Mouse (Mus musculus) forebrain, embryonic 15.5 days (tissue): ENCODE measurements at regions not wholly inside any gene's neighbourhood (a gene's known extent, or its start where the extent isn't known, plus 50 kb on each side); places are given as distances from the start of the nearest gene placed in this dataset.
A peak's percentile ranks its signal among the peaks of the same experiment; 100 is the strongest.
"Not testable (repeated sequence)": the region's sequence is repeated elsewhere in the genome, so short reads cannot be mapped to it uniquely, and the experiment has no call there.

Experiments used
- ATAC-seq: fragments of 200-750 bp; cut with Nextera tagmentation; replicated peaks from 2 replicates; pipeline ENCODE4 v1.8.0; 2017; ENCODE audit warnings: mild to moderate bottlenecking, moderate TSS enrichment, moderate library complexity
- H3K27ac ChIP-seq: fragments of 300-500 bp; sonication (generic); replicated peaks from 2 replicates; pipeline ENCODE4 v1.5.1; 2015; ENCODE audit warnings: mild to moderate bottlenecking, inconsistent platforms
- H3K27me3 ChIP-seq: fragments of 300-500 bp; sonication (generic); 2 replicates; pipeline ENCODE4 v1.6.1; 2015; ENCODE audit warnings: inconsistent platforms
- H3K36me3 ChIP-seq: fragments of 300-500 bp; sonication (generic); 2 replicates; pipeline ENCODE4 v1.6.1; 2015; ENCODE audit warnings: mild to moderate bottlenecking, inconsistent platforms
- H3K4me1 ChIP-seq: fragments of 300-500 bp; sonication (generic); 2 replicates; pipeline ENCODE4 v1.6.1; 2015; ENCODE audit warnings: inconsistent platforms
- H3K4me2 ChIP-seq: fragments of 300-500 bp; sonication (generic); replicated peaks from 2 replicates; pipeline ENCODE4 v1.6.1; 2015; ENCODE audit warnings: mild to moderate bottlenecking, inconsistent platforms
- H3K4me3 ChIP-seq: fragments of 300-500 bp; sonication (generic); 2 replicates; pipeline ENCODE4 v1.5.1; 2015; ENCODE audit warnings: mild to moderate bottlenecking, inconsistent platforms
- H3K9ac ChIP-seq: fragments of 300-500 bp; sonication (generic); replicated peaks from 2 replicates; pipeline ENCODE4 v1.6.1; 2015; ENCODE audit warnings: mild to moderate bottlenecking, inconsistent platforms
- H3K9me3 ChIP-seq: fragments of 300-500 bp; sonication (generic); 2 replicates; pipeline ENCODE4 v1.6.1; 2016; ENCODE audit warnings: inconsistent platforms
- WGBS: fragments of 180-500 bp; shearing (Covaris S2); methylation state at CpG from one replicate; pipeline ENCODE4 v1.1.7; 2015; ENCODE audit warnings: mixed read lengths; 5-methylcytosine and 5-hydroxymethylcytosine counted together

- ATAC-seq = peak; percentile 81
- no peaks in the 10 kb centered on the region for H3K27me3 ChIP-seq
- H3K4me2 ChIP-seq = 0 out of 2 replicates have a peak overlapping the region, but pooled peaks have one; percentile 5
- 46% methylated on average over 8 of the region's 8 CpGs for whole genome bisulfite sequencing
- H3K9me3 ChIP-seq = no peaks in the 10 kb centered on the region
- 0 out of 2 replicates have a peak overlapping the region, but pooled peaks have one; percentile 50 for H3K27ac ChIP-seq
- no peak overlapping the region for H3K4me3 ChIP-seq
- H3K36me3 ChIP-seq = no peaks in the 10 kb centered on the region
- H3K4me1 ChIP-seq = peaks cover 11% of the 10 kb centered on the region
- H3K9ac ChIP-seq = no peak overlapping the region
These were observed 503.5 kb upstream of the Hsf2 start for GRCm38 (mm10) chr10:56982526-56983190.

- Histone ChIP-seq H3K27me3 (no peaks in the 10 kb centered on the region), H3K36me3 (no peaks in the 10 kb centered on the region), H3K9me3 (no peaks in the 10 kb centered on the region), H3K27ac (no peak overlapping the region), H3K4me3 (no peak overlapping the region), H3K9ac (no peak overlapping the region), H3K4me1 (0 out of 2 replicates have a peak, but pooled peaks cover 4% of the 10 kb centered on the region), H3K4me2 (no peak overlapping the region)
- no peak for ATAC-seq
- 93% methylated on average over 3 of the region's 3 CpGs for WGBS
These were observed 491.2 kb upstream of the Hsf2 start for GRCm38 (mm10) chr10:56994969-56995368.

- Histone ChIP-seq H3K4me3 (peak overlapping the region; percentile 4; the same call in 1 of the 2 replicates), H3K36me3 (no peaks in the 10 kb centered on the region), H3K9ac (no peak overlapping the region), H3K4me1 (peaks cover 8% of the 10 kb centered on the region; the same call in 1 of the 2 replicates), H3K9me3 (no peaks in the 10 kb centered on the region), H3K27ac (no peak overlapping the region), H3K4me2 (peak overlapping the region; percentile 35; the same call in 1 of the 2 replicates), H3K27me3 (no peaks in the 10 kb centered on the region)
- WGBS = 17% methylated on average over 16 of the region's 16 CpGs
- ATAC-seq = peak; percentile 89
These were observed 485.1 kb upstream of the Hsf2 start for GRCm38 (mm10) chr10:57000892-57001722.

GRCm38 (mm10) chr10:57001723-57002110 lies 484.5 kb upstream of the Hsf2 start:
- Histone ChIP-seq H3K27me3 (no peaks in the 10 kb centered on the region), H3K27ac (no peak overlapping the region), H3K9me3 (no peaks in the 10 kb centered on the region), H3K36me3 (no peaks in the 10 kb centered on the region), H3K4me1 (peaks cover 8% of the 10 kb centered on the region; the same call in 1 of the 2 replicates), H3K4me2 (no peak overlapping the region), H3K4me3 (no peak overlapping the region), H3K9ac (no peak overlapping the region)
- ATAC-seq = no peak
- whole genome bisulfite sequencing = 73% methylated on average over 8 of the region's 8 CpGs

- no peaks in the 10 kb centered on the region for H3K9me3 ChIP-seq
- H3K27ac ChIP-seq = no peak overlapping the region
- ATAC-seq = no peak
- no peak overlapping the region for H3K4me3 ChIP-seq
- WGBS = 84% methylated on average over 2 of the region's 2 CpGs
- no peak overlapping the region for H3K9ac ChIP-seq
- no peaks in the 10 kb centered on the region for H3K36me3 ChIP-seq
- no peak overlapping the region for H3K4me2 ChIP-seq
- no peaks in the 10 kb centered on the region for H3K27me3 ChIP-seq
- no peaks in the 10 kb centered on the region for H3K4me1 ChIP-seq
These were observed 448.5 kb upstream of the Hsf2 start for GRCm38 (mm10) chr10:57037641-57038040.

GRCm38 (mm10) chr10:57040201-57040600 lies 446.0 kb upstream of the Hsf2 start:
- Histone ChIP-seq H3K36me3 (no peaks in the 10 kb centered on the region), H3K9me3 (no peaks in the 10 kb centered on the region), H3K27ac (no peak overlapping the region), H3K9ac (no peak overlapping the region), H3K4me3 (no peak overlapping the region), H3K27me3 (no peaks in the 10 kb centered on the region), H3K4me2 (no peak overlapping the region), H3K4me1 (no peaks in the 10 kb centered on the region)
- no peak for ATAC-seq
- 29% methylated on average over 5 of the region's 5 CpGs for WGBS

GRCm38 (mm10) chr10:57046021-57046420 lies 440.2 kb upstream of the Hsf2 start:
- Histone ChIP-seq H3K4me1 (0 out of 2 replicates have a peak, but pooled peaks cover 3% of the 10 kb centered on the region), H3K9me3 (no peaks in the 10 kb centered on the region), H3K4me2 (no peak overlapping the region), H3K9ac (no peak overlapping the region), H3K27ac (no peak overlapping the region), H3K4me3 (no peak overlapping the region), H3K36me3 (no peaks in the 10 kb centered on the region), H3K27me3 (no peaks in the 10 kb centered on the region)
- WGBS = 72% methylated on average over 2 of the region's 2 CpGs
- no peak for ATAC-seq

GRCm38 (mm10) chr10:57046891-57047290 lies 439.3 kb upstream of the Hsf2 start:
- no peak overlapping the region for H3K9ac ChIP-seq
- H3K4me2 ChIP-seq = no peak overlapping the region
- H3K36me3 ChIP-seq = no peaks in the 10 kb centered on the region
- 0 out of 2 replicates have a peak, but pooled peaks cover 3% of the 10 kb centered on the region for H3K4me1 ChIP-seq
- H3K27me3 ChIP-seq = no peaks in the 10 kb centered on the region
- no peak overlapping the region for H3K27ac ChIP-seq
- H3K9me3 ChIP-seq = no peaks in the 10 kb centered on the region
- H3K4me3 ChIP-seq = no peak overlapping the region
- 44% methylated on average over 2 of the region's 2 CpGs for whole genome bisulfite sequencing
- no peak for ATAC-seq

- no peak for ATAC-seq
- Histone ChIP-seq H3K4me3 (no peak overlapping the region), H3K27ac (no peak overlapping the region), H3K9me3 (no peaks in the 10 kb centered on the region), H3K4me1 (0 out of 2 replicates have a peak, but pooled peaks cover 3% of the 10 kb centered on the region), H3K36me3 (no peaks in the 10 kb centered on the region), H3K9ac (no peak overlapping the region), H3K27me3 (no peaks in the 10 kb centered on the region), H3K4me2 (no peak overlapping the region)
These were observed 438.5 kb upstream of the Hsf2 start for GRCm38 (mm10) chr10:57047719-57048118.

GRCm38 (mm10) chr10:57053375-57053774 lies 432.8 kb upstream of the Hsf2 start:
- 91% methylated on average over 2 of the region's 2 CpGs for WGBS
- H3K4me1 ChIP-seq, ATAC-seq, H3K27ac ChIP-seq, H3K9me3 ChIP-seq, H3K4me2 ChIP-seq, H3K27me3 ChIP-seq, H3K4me3 ChIP-seq, H3K9ac ChIP-seq, H3K36me3 ChIP-seq: not testable (repeated sequence)

- Histone ChIP-seq H3K27ac (no peak overlapping the region), H3K27me3 (no peaks in the 10 kb centered on the region), H3K9me3 (no peaks in the 10 kb centered on the region), H3K4me1 (no peaks in the 10 kb centered on the region), H3K9ac (no peak overlapping the region), H3K4me3 (no peak overlapping the region), H3K4me2 (no peak overlapping the region), H3K36me3 (no peaks in the 10 kb centered on the region)
- WGBS = 97% methylated on average over 2 of the region's 2 CpGs
- no peak for ATAC-seq
These were observed 396.1 kb upstream of the Hsf2 start for GRCm38 (mm10) chr10:57090131-57090530.

GRCm38 (mm10) chr10:57095920-57096319 lies 390.3 kb upstream of the Hsf2 start:
- WGBS = 45% methylated on average over 3 of the region's 3 CpGs
- Histone ChIP-seq H3K9me3 (no peaks in the 10 kb centered on the region), H3K4me3 (no peak overlapping the region), H3K27ac (no peak overlapping the region), H3K36me3 (no peaks in the 10 kb centered on the region), H3K27me3 (no peaks in the 10 kb centered on the region), H3K4me2 (no peak overlapping the region), H3K9ac (no peak overlapping the region), H3K4me1 (no peaks in the 10 kb centered on the region)
- ATAC-seq = peak; percentile 60; the same call in 1 of the 2 replicates
